Comparison of ENCODE assay signal across 8 mouse cellular contexts in genomic region chr13:108159963-108160362, GRCm38 (mm10). TPM values are rescaled to one million over a fixed set of nuclear protein-coding genes. Genes with fewer than 3 reads are reported as not detected.
DNase-seq lines count a peak whose midpoint lies in the region; ATAC-seq and TF ChIP-seq lines count a peak whose summit lies in the region.

No protein-coding gene starts in this region.

- H3K27me3 ChIP-seq in heart, adult 2 months (ENCODE audit: control insufficient read depth, insufficient read depth, low read length): no peaks in the 10 kb centered on the region
- H3K27me3 ChIP-seq in embryonic facial prominence, embryonic 14.5 days (replicated peaks; ENCODE audit: control insufficient read depth, insufficient read depth, low read length): no peaks in the 10 kb centered on the region
- no peaks in the 10 kb centered on the region for H3K27me3 ChIP-seq in liver, embryonic 16.5 days (ENCODE audit: control insufficient read depth, insufficient read depth, low read depth, low read length)

- TF ChIP-seq EP300 in heart, adult 2 months (IDR thresholded peaks at IDR 0.05; ENCODE audit: insufficient read depth, low read depth, low read length): no peak

- peak; percentile 79 for TF ChIP-seq CTCF in heart, adult 2 months (IDR thresholded peaks at IDR 0.05)

- H3K4me3 ChIP-seq in heart, adult 2 months: no peak overlapping the region
- 0 out of 2 replicates have a peak overlapping the region, but pooled peaks have one; percentile 13 for H3K4me3 ChIP-seq in embryonic facial prominence, embryonic 14.5 days (ENCODE audit: low read depth, low read length)
- no peak overlapping the region; the same call in 1 of the 2 replicates for H3K4me3 ChIP-seq in liver, embryonic 16.5 days (ENCODE audit: low read depth, low read length)

- peak overlapping the region; percentile 90; the same call in 1 of the 2 replicates for H3K4me2 ChIP-seq in embryonic facial prominence, embryonic 14.5 days (ENCODE audit: low read depth, low read length)
- peak overlapping the region; percentile 89 for H3K4me2 ChIP-seq in liver, embryonic 16.5 days (ENCODE audit: low read depth, low read length)

- no peaks in the 10 kb centered on the region for H3K9me3 ChIP-seq in embryonic facial prominence, embryonic 14.5 days (ENCODE audit: control insufficient read depth, low read length)
- no peaks in the 10 kb centered on the region for H3K9me3 ChIP-seq in liver, embryonic 16.5 days (replicated peaks; ENCODE audit: control insufficient read depth, low read length)

- H3K9ac ChIP-seq in heart, adult 2 months (ENCODE audit: low read depth, low read length): no peak overlapping the region
- H3K9ac ChIP-seq in embryonic facial prominence, embryonic 14.5 days (ENCODE audit: low read depth, low read length): no peak overlapping the region
- no peak overlapping the region for H3K9ac ChIP-seq in liver, embryonic 16.5 days (ENCODE audit: low read depth, low read length)

- TF ChIP-seq POLR2A in heart, adult 2 months (IDR thresholded peaks at IDR 0.05; ENCODE audit: insufficient read depth, low read depth, low read length): no peak

- H3K27ac ChIP-seq in heart, adult 2 months: no peak overlapping the region
- H3K27ac ChIP-seq in embryonic facial prominence, embryonic 14.5 days (replicated peaks; ENCODE audit: low read depth, low read length): no peak overlapping the region
- no peak overlapping the region for H3K27ac ChIP-seq in liver, embryonic 16.5 days (ENCODE audit: low read length)

- 52% methylated on average over 7 of the region's 7 CpGs for WGBS in heart, adult 2 months
- WGBS in embryonic facial prominence, embryonic 14.5 days: 58% methylated on average over 7 of the region's 7 CpGs
- WGBS in liver, embryonic 16.5 days (ENCODE audit: insufficient replicate concordance): 47% methylated on average over 7 of the region's 7 CpGs

- no peaks in the 10 kb centered on the region for H3K79me2 ChIP-seq in heart, adult 2 months (replicated peaks; ENCODE audit: control insufficient read depth, insufficient read depth, low read length)

- no peak for ATAC-seq in embryonic facial prominence, embryonic 14.5 days (ENCODE audit: low read depth)
- no peak for ATAC-seq in liver, embryonic 16.5 days (ENCODE audit: low read depth)

- intact Hi-C loops in heart, adult 2 months (cut with DNase I): loop anchor here (1.0 to 10.0 kb wide), 2 partner anchors 168 to 1055 kb away; no protein-coding TSS in a partner anchor
- intact Hi-C loops in heart, postnatal 36 days (cut with DNase I): loop anchor here (5.0 to 10.0 kb wide), 2 partner anchors 268 to 1225 kb away; partner anchors contain the start of gene Ipo11

- H3K36me3 ChIP-seq in heart, adult 2 months (ENCODE audit: control insufficient read depth, insufficient read depth, low read length): no peaks in the 10 kb centered on the region
- H3K36me3 ChIP-seq in embryonic facial prominence, embryonic 14.5 days (ENCODE audit: control insufficient read depth, insufficient read depth, low read length): peaks cover 5% of the 10 kb centered on the region; the same call in 1 of the 2 replicates
- H3K36me3 ChIP-seq in liver, embryonic 16.5 days (ENCODE audit: control insufficient read depth, insufficient read depth): no peaks in the 10 kb centered on the region

- no peak for DNase-seq in heart, adult 2 months
- DNase-seq in heart, postnatal 36 days: no peak
- DNase-seq in CD4-positive helper T cell, adult 2 months (ENCODE audit: low read depth, low spot score): peak; percentile 29
- peak; percentile 28 for DNase-seq in embryonic facial prominence, embryonic 14.5 days (ENCODE audit: low spot score)
- DNase-seq in urinary bladder, postnatal 25 days (ENCODE audit: low spot score): no peak
- DNase-seq in kidney, postnatal 14 days: no peak
- DNase-seq in layer of hippocampus, postnatal 36 days: no peak

- no peaks in the 10 kb centered on the region for H3K4me1 ChIP-seq in heart, adult 2 months (ENCODE audit: control insufficient read depth, insufficient read depth, low read length)
- peaks cover 5% of the 10 kb centered on the region for H3K4me1 ChIP-seq in embryonic facial prominence, embryonic 14.5 days (ENCODE audit: control insufficient read depth, insufficient read depth, low read length)
- H3K4me1 ChIP-seq in liver, embryonic 16.5 days (ENCODE audit: control insufficient read depth, low read depth, low read length): peaks cover 13% of the 10 kb centered on the region

RNA-seq across cellular contexts. Expression of gene Ercc8, which starts 1.4 kb away (rescaled TPM):
- total RNA-seq in heart, adult 2 months (2021): 1 to 10 TPM; 4.8 to 5.9 TPM
- 4.7 and 7.3 TPM in 2 replicates for polyA plus RNA-seq in heart, adult 2 months (2012; rRNA removed)
- 1 to 10 TPM; 5.5 to 6.6 TPM for total RNA-seq in heart, postnatal 36 days (2021)
- polyA plus RNA-seq in embryonic facial prominence, embryonic 14.5 days (2014; fragmentation: Nextera tagmentation; extraction: Ambion mirVana): 16.1 and 17.0 TPM in 2 replicates
- 4.9 and 5.0 TPM in 2 replicates for polyA plus RNA-seq in liver, embryonic 16.5 days (2015; fragmentation: Nextera tagmentation; extraction: Ambion mirVana)
- 10 to 100 TPM; 16.8 to 17.8 TPM for total RNA-seq in layer of hippocampus, postnatal 36 days (2021)

RNA-seq across cellular contexts. Expression of gene Ndufaf2, which starts 1.5 kb away (rescaled TPM):
- 10 to 100 TPM; 23.3 to 28.8 TPM for total RNA-seq in heart, adult 2 months (2021)
- 12.4 and 14.1 TPM in 2 replicates for polyA plus RNA-seq in heart, adult 2 months (2012; rRNA removed)
- total RNA-seq in heart, postnatal 36 days (2021): 10 to 100 TPM; 23.1 to 30.4 TPM
- 62.6 and 65.2 TPM in 2 replicates for polyA plus RNA-seq in embryonic facial prominence, embryonic 14.5 days (2014; fragmentation: Nextera tagmentation; extraction: Ambion mirVana)
- polyA plus RNA-seq in liver, embryonic 16.5 days (2015; fragmentation: Nextera tagmentation; extraction: Ambion mirVana): 21.5 and 24.6 TPM in 2 replicates
- total RNA-seq in layer of hippocampus, postnatal 36 days (2021): 10 to 100 TPM; 18.9 to 21.4 TPM

RNA-seq across cellular contexts. Expression of gene Elovl7, which starts 54.2 kb away (rescaled TPM):
- total RNA-seq in heart, adult 2 months (2021): under 1 TPM; 0.18 to 0.29 TPM
- polyA plus RNA-seq in heart, adult 2 months (2012; rRNA removed): 0.20 and 1.6 TPM in 2 replicates
- under 1 TPM; 0.14 to 0.33 TPM for total RNA-seq in heart, postnatal 36 days (2021)
- polyA plus RNA-seq in embryonic facial prominence, embryonic 14.5 days (2014; fragmentation: Nextera tagmentation; extraction: Ambion mirVana): 4.1 and 4.2 TPM in 2 replicates
- polyA plus RNA-seq in liver, embryonic 16.5 days (2015; fragmentation: Nextera tagmentation; extraction: Ambion mirVana): 2.0 and 2.5 TPM in 2 replicates
- 1 to 10 TPM; 7.5 to 7.6 TPM for total RNA-seq in layer of hippocampus, postnatal 36 days (2021)

Comparison
In these comparisons a context has a peak if more than half of its experiments do, and no peak if none do; other contexts are left out.
1. DNase-seq: peak in CD4-positive helper T cell, adult 2 months (single experiment) and embryonic facial prominence, embryonic 14.5 days (single experiment); none in heart, adult 2 months (0 of 2), heart, postnatal 36 days (0 of 2), urinary bladder, postnatal 25 days (single experiment), kidney, postnatal 14 days (single experiment) and layer of hippocampus, postnatal 36 days (0 of 2).
2. RNA of gene Elovl7, which starts 54.2 kb away (total RNA-seq): 7.5 to 7.6 TPM in layer of hippocampus, postnatal 36 days; 0.14 to 0.33 TPM in heart, postnatal 36 days and 0.18 to 0.29 TPM in heart, adult 2 months; every median in the first group is over 4 times any median in the second.